Mouse (Mus musculus) liver, embryonic 15.5 days (tissue): ENCODE measurements around the gene Arhgef17. TPM values are rescaled to one million over a fixed set of nuclear protein-coding genes. Genes with fewer than 3 reads are reported as not detected.
A peak's percentile ranks its signal among the peaks of the same experiment; 100 is the strongest.

ENCODE experiments used
- ATAC-seq: fragments of 200-750 bp; cut with Nextera tagmentation; 2 replicates; pipeline ENCODE4 v1.8.0; 2017; ENCODE audit warnings: moderate number of reproducible peaks, mild to moderate bottlenecking, moderate library complexity; ENCODE audit not compliant: insufficient read depth
- H3K27ac ChIP-seq: fragments of 300-500 bp; sonication (generic); replicated peaks from 2 replicates; pipeline ENCODE4 v1.5.1; 2015; ENCODE audit warnings: mild to moderate bottlenecking, inconsistent platforms
- H3K27me3 ChIP-seq: fragments of 300-500 bp; sonication (generic); 2 replicates; pipeline ENCODE4 v1.6.1; 2015; ENCODE audit warnings: mild to moderate bottlenecking, inconsistent platforms
- H3K36me3 ChIP-seq: fragments of 300-500 bp; sonication (generic); replicated peaks from 2 replicates; pipeline ENCODE4 v1.6.1; 2015; ENCODE audit warnings: moderate library complexity, mild to moderate bottlenecking, inconsistent platforms
- H3K4me1 ChIP-seq: fragments of 300-500 bp; sonication (generic); replicated peaks from 2 replicates; pipeline ENCODE4 v1.6.1; 2015; ENCODE audit warnings: inconsistent platforms
- H3K4me2 ChIP-seq: fragments of 300-500 bp; sonication (generic); 2 replicates; pipeline ENCODE4 v1.6.1; 2015; ENCODE audit warnings: moderate library complexity, mild to moderate bottlenecking, inconsistent platforms
- H3K4me3 ChIP-seq: fragments of 300-500 bp; sonication (generic); replicated peaks from 2 replicates; pipeline ENCODE4 v1.5.1; 2015; ENCODE audit warnings: mild to moderate bottlenecking, inconsistent platforms
- H3K9ac ChIP-seq: fragments of 300-500 bp; sonication (generic); 2 replicates; pipeline ENCODE4 v1.6.1; 2015; ENCODE audit warnings: moderate library complexity, mild to moderate bottlenecking, inconsistent platforms
- H3K9me3 ChIP-seq: fragments of 300-500 bp; sonication (generic); replicated peaks from 2 replicates; pipeline ENCODE4 v1.6.1; 2016; ENCODE audit warnings: inconsistent platforms
- WGBS: fragments of 180-500 bp; shearing (Covaris S2); methylation state at CpG from one replicate; pipeline ENCODE4 v1.1.7; 2015; ENCODE audit warnings: mixed read lengths; ENCODE audit not compliant: insufficient replicate concordance; 5-methylcytosine and 5-hydroxymethylcytosine counted together
- polyA plus RNA-seq: library from polyadenylated mRNA; unstranded; fragments of >200 nt; fragmentation: Nextera tagmentation; extraction: Ambion mirVana; gene quantifications from 2 replicates; pipeline ENCODE4 v1.2.1, GENCODE M21; 2015

Gene Arhgef17
- polyA plus RNA-seq, 1 experiment from 2014 or later, result 0.76 TPM

GRCm38 (mm10) chr7:100963381-100963780 is 31.5 kb upstream of the Arhgef17 start:
- no peak overlapping the region for H3K9ac ChIP-seq
- H3K27me3 ChIP-seq, result peaks cover 4% of the 10 kb centered on the region; the same call in 1 of the 2 replicates
- H3K27ac ChIP-seq, result no peak overlapping the region
- no peak overlapping the region for H3K4me3 ChIP-seq
- H3K36me3 ChIP-seq, result no peaks in the 10 kb centered on the region
- no peaks in the 10 kb centered on the region for H3K9me3 ChIP-seq
- no peak overlapping the region for H3K4me2 ChIP-seq
- no peak for ATAC-seq
- 66% methylated on average over 8 of the region's 8 CpGs for WGBS
- H3K4me1 ChIP-seq, result no peaks in the 10 kb centered on the region

GRCm38 (mm10) chr7:100961146-100961545 is 29.2 kb upstream of the Arhgef17 start:
- Histone ChIP-seq H3K27me3 (peaks cover 4% of the 10 kb centered on the region; the same call in 1 of the 2 replicates), H3K9ac (no peak overlapping the region), H3K4me1 (no peaks in the 10 kb centered on the region), H3K4me3 (no peak overlapping the region), H3K9me3 (no peaks in the 10 kb centered on the region), H3K27ac (no peak overlapping the region), H3K36me3 (no peaks in the 10 kb centered on the region), H3K4me2 (no peak overlapping the region)
- ATAC-seq, result no peak
- WGBS, result 26% methylated on average over 7 of the region's 7 CpGs

GRCm38 (mm10) chr7:100960462-100960861 is 28.6 kb upstream of the Arhgef17 start:
- no peak for ATAC-seq
- no peak overlapping the region for H3K27ac ChIP-seq
- H3K4me3 ChIP-seq, result no peak overlapping the region
- WGBS, result 51% methylated on average over 2 of the region's 2 CpGs
- no peaks in the 10 kb centered on the region for H3K9me3 ChIP-seq
- H3K9ac ChIP-seq, result no peak overlapping the region
- no peaks in the 10 kb centered on the region for H3K4me1 ChIP-seq
- peaks cover 4% of the 10 kb centered on the region; the same call in 1 of the 2 replicates for H3K27me3 ChIP-seq
- no peaks in the 10 kb centered on the region for H3K36me3 ChIP-seq
- no peak overlapping the region for H3K4me2 ChIP-seq

- Histone ChIP-seq H3K27me3 (peaks cover 4% of the 10 kb centered on the region; the same call in 1 of the 2 replicates), H3K4me3 (no peak overlapping the region), H3K4me2 (no peak overlapping the region), H3K9ac (no peak overlapping the region), H3K9me3 (no peaks in the 10 kb centered on the region), H3K4me1 (no peaks in the 10 kb centered on the region; the same call in 1 of the 2 replicates), H3K27ac (no peak overlapping the region), H3K36me3 (no peaks in the 10 kb centered on the region)
- ATAC-seq, result no peak
- WGBS, result 92% methylated on average over 2 of the region's 2 CpGs
Observed at GRCm38 (mm10) chr7:100958426-100958825, 26.5 kb upstream of the Arhgef17 start.

GRCm38 (mm10) chr7:100952686-100953085 is 20.8 kb upstream of the Arhgef17 start:
- WGBS, result 56% methylated on average over 7 of the region's 7 CpGs
- Histone ChIP-seq H3K9ac (no peak overlapping the region), H3K27me3 (no peaks in the 10 kb centered on the region), H3K27ac (no peak overlapping the region), H3K4me2 (no peak overlapping the region), H3K4me1 (peaks cover 36% of the 10 kb centered on the region), H3K9me3 (no peaks in the 10 kb centered on the region), H3K4me3 (no peak overlapping the region), H3K36me3 (no peaks in the 10 kb centered on the region)
- no peak for ATAC-seq

GRCm38 (mm10) chr7:100951903-100952302 is 20.0 kb upstream of the Arhgef17 start:
- no peak for ATAC-seq
- 38% methylated on average over 2 of the region's 2 CpGs for WGBS
- Histone ChIP-seq H3K9me3 (no peaks in the 10 kb centered on the region), H3K4me2 (no peak overlapping the region), H3K27me3 (no peaks in the 10 kb centered on the region), H3K9ac (no peak overlapping the region), H3K27ac (peak overlapping the region; percentile 19; the same call in 1 of the 2 replicates), H3K4me3 (no peak overlapping the region), H3K4me1 (peaks cover 36% of the 10 kb centered on the region), H3K36me3 (no peaks in the 10 kb centered on the region)

GRCm38 (mm10) chr7:100950481-100951010 is 18.6 kb upstream of the Arhgef17 start:
- Histone ChIP-seq H3K4me2 (peak overlapping the region; percentile 31; the same call in 1 of the 2 replicates), H3K9me3 (no peaks in the 10 kb centered on the region), H3K27me3 (no peaks in the 10 kb centered on the region), H3K9ac (no peak overlapping the region), H3K36me3 (no peaks in the 10 kb centered on the region), H3K27ac (peak overlapping the region; percentile 56), H3K4me1 (peaks cover 36% of the 10 kb centered on the region), H3K4me3 (no peak overlapping the region)
- peak; percentile 74 for ATAC-seq
- 15% methylated on average over 12 of the region's 12 CpGs for WGBS

GRCm38 (mm10) chr7:100950031-100950430 is 18.1 kb upstream of the Arhgef17 start:
- peak overlapping the region; percentile 31; the same call in 1 of the 2 replicates for H3K4me2 ChIP-seq
- no peaks in the 10 kb centered on the region for H3K36me3 ChIP-seq
- H3K9me3 ChIP-seq, result no peaks in the 10 kb centered on the region
- peak; percentile 37; the same call in 1 of the 2 replicates for ATAC-seq
- 17% methylated on average over 5 of the region's 5 CpGs for WGBS
- no peaks in the 10 kb centered on the region for H3K27me3 ChIP-seq
- peak overlapping the region; percentile 60; the same call in 1 of the 2 replicates for H3K27ac ChIP-seq
- H3K4me1 ChIP-seq, result peaks cover 36% of the 10 kb centered on the region
- H3K9ac ChIP-seq, result no peak overlapping the region
- no peak overlapping the region for H3K4me3 ChIP-seq

- WGBS, result 62% methylated on average over 5 of the region's 5 CpGs
- Histone ChIP-seq H3K36me3 (no peaks in the 10 kb centered on the region), H3K4me3 (no peak overlapping the region), H3K4me2 (no peak overlapping the region), H3K9ac (no peak overlapping the region), H3K4me1 (peaks cover 20% of the 10 kb centered on the region), H3K9me3 (no peaks in the 10 kb centered on the region), H3K27ac (no peak overlapping the region), H3K27me3 (no peaks in the 10 kb centered on the region)
- ATAC-seq, result no peak
Observed at GRCm38 (mm10) chr7:100944738-100945137, 12.8 kb upstream of the Arhgef17 start.

- Histone ChIP-seq H3K4me3 (no peak overlapping the region), H3K4me2 (no peak overlapping the region), H3K27ac (no peak overlapping the region), H3K36me3 (no peaks in the 10 kb centered on the region), H3K27me3 (no peaks in the 10 kb centered on the region), H3K4me1 (peaks cover 15% of the 10 kb centered on the region; the same call in 1 of the 2 replicates), H3K9me3 (no peaks in the 10 kb centered on the region), H3K9ac (no peak overlapping the region)
- ATAC-seq, result peak; percentile 50; the same call in 1 of the 2 replicates
- 45% methylated on average over 2 of the region's 2 CpGs for WGBS
Observed at GRCm38 (mm10) chr7:100944306-100944705, 12.4 kb upstream of the Arhgef17 start.

- ATAC-seq, result no peak
- H3K4me1 ChIP-seq, result 0 out of 2 replicates have a peak, but pooled peaks cover 9% of the 10 kb centered on the region
- no peak overlapping the region for H3K4me3 ChIP-seq
- H3K4me2 ChIP-seq, result no peak overlapping the region
- no peak overlapping the region for H3K9ac ChIP-seq
- H3K27me3 ChIP-seq, result no peaks in the 10 kb centered on the region
- H3K27ac ChIP-seq, result 0 out of 2 replicates have a peak overlapping the region, but pooled peaks have one; percentile 24
- no peaks in the 10 kb centered on the region for H3K36me3 ChIP-seq
- 41% methylated on average over 12 of the region's 12 CpGs for WGBS
- H3K9me3 ChIP-seq, result no peaks in the 10 kb centered on the region
Observed at GRCm38 (mm10) chr7:100942789-100943615, 11.1 kb upstream of the Arhgef17 start.
